Mouse (Mus musculus): ENCODE measurements around the gene Bst2. TPM values are rescaled to one million over a fixed set of nuclear protein-coding genes. Genes with fewer than 3 reads are reported as not detected.

The Bst2 gene
- polyA plus RNA-seq, 1 experiment from 2014 or later: 34.1 TPM

- H3K4me1 ChIP-seq (replicated peaks): peaks cover 37% of the 10 kb centered on the region
- no peak overlapping the region for H3K4me3 ChIP-seq (replicated peaks)
- DNase-seq (no peak), ATAC-seq (ENCODE audit: low read depth) (peak; percentile 21; the same call in 1 of the 2 replicates)
- no peak overlapping the region for H3K4me2 ChIP-seq
- 52% methylated on average over 11 of the region's 11 CpGs for WGBS (ENCODE audit: insufficient replicate concordance)
- no peak overlapping the region for H3K9ac ChIP-seq
- H3K27me3 ChIP-seq: no peaks in the 10 kb centered on the region
- peak overlapping the region; percentile 36; the same call in 1 of the 2 replicates for H3K27ac ChIP-seq
- H3K36me3 ChIP-seq: peaks cover 24% of the 10 kb centered on the region
- no peaks in the 10 kb centered on the region for H3K9me3 ChIP-seq (replicated peaks)
Measured at GRCm38 (mm10) chr8:71496481-71496880, 40.8 kb downstream of the Bst2 start.

- WGBS (ENCODE audit: insufficient replicate concordance): 79% methylated on average over 5 of the region's 5 CpGs
- Histone ChIP-seq H3K9ac (no peak overlapping the region), H3K4me1 (replicated peaks) (peaks cover 37% of the 10 kb centered on the region)
Measured at GRCm38 (mm10) chr8:71495811-71496210, 41.4 kb downstream of the Bst2 start.

GRCm38 (mm10) chr8:71495039-71495438 is 42.2 kb downstream of the Bst2 start:
- peak; percentile 27; the same call in 1 of the 2 replicates for ATAC-seq (ENCODE audit: low read depth)
- peak; percentile 59 for DNase-seq
- Histone ChIP-seq H3K9me3 (replicated peaks) (no peaks in the 10 kb centered on the region), H3K36me3 (peaks cover 38% of the 10 kb centered on the region), H3K4me1 (replicated peaks) (peaks cover 40% of the 10 kb centered on the region), H3K27ac (no peak overlapping the region), H3K4me3 (replicated peaks) (no peak overlapping the region), H3K27me3 (no peaks in the 10 kb centered on the region), H3K9ac (no peak overlapping the region), H3K4me2 (no peak overlapping the region)
- WGBS (ENCODE audit: insufficient replicate concordance): 28% methylated on average over 16 of the region's 16 CpGs

More at GRCm38 (mm10) chr8:71495811-71496210, 41.4 kb downstream of the Bst2 start:
- Histone ChIP-seq H3K36me3 (peaks cover 31% of the 10 kb centered on the region), H3K4me3 (replicated peaks) (no peak overlapping the region), H3K27ac (peak overlapping the region; percentile 36; the same call in 1 of the 2 replicates), H3K27me3 (no peaks in the 10 kb centered on the region), H3K9me3 (replicated peaks) (no peaks in the 10 kb centered on the region), H3K4me2 (no peak overlapping the region)
- no peak for ATAC-seq (ENCODE audit: low read depth)
- DNase-seq: no peak

- under 1% methylated on average over 22 of the region's 22 CpGs for WGBS (ENCODE audit: insufficient replicate concordance)
- DNase-seq: peak; percentile 85
- Histone ChIP-seq H3K27me3 (no peaks in the 10 kb centered on the region; the same call in 1 of the 2 replicates), H3K4me3 (replicated peaks) (peak overlapping the region; percentile 83), H3K9ac (peak overlapping the region; percentile 84), H3K4me2 (peak overlapping the region; percentile 99), H3K36me3 (peaks cover 35% of the 10 kb centered on the region), H3K4me1 (replicated peaks) (peaks cover 58% of the 10 kb centered on the region), H3K9me3 (replicated peaks) (no peaks in the 10 kb centered on the region), H3K27ac (peak overlapping the region; percentile 79)
- ATAC-seq (ENCODE audit: low read depth): peak; percentile 85
Measured at GRCm38 (mm10) chr8:71488454-71488853, 48.8 kb downstream of the Bst2 start.

GRCm38 (mm10) chr8:71487691-71488445 is 49.4 kb downstream of the Bst2 start, which contains the start of gene Gtpbp3:
Gtpbp3 (plus strand) TSS chr8:71488103.
- Histone ChIP-seq H3K4me3 (replicated peaks) (peak within 1 kb of the TSS; percentile 83), H3K4me2 (peak within 1 kb of the TSS; percentile 99), H3K27ac (peak within 1 kb of the TSS; percentile 79), H3K9ac (peak within 1 kb of the TSS; percentile 84), H3K9me3 (replicated peaks) (no peaks in the 10 kb centered on the region), H3K27me3 (no peaks in the 10 kb centered on the region; the same call in 1 of the 2 replicates), H3K36me3 (peaks cover 30% of the 10 kb centered on the region), H3K4me1 (replicated peaks) (peaks cover 55% of the 10 kb centered on the region)
- under 1% methylated on average over 33 of the region's 33 CpGs for WGBS (ENCODE audit: insufficient replicate concordance)
- ATAC-seq (ENCODE audit: low read depth): peak; percentile 44
- DNase-seq: peak; percentile 64

GRCm38 (mm10) chr8:71486136-71486529 is 51.1 kb downstream of the Bst2 start:
- 27% methylated on average over 7 of the region's 7 CpGs for WGBS (ENCODE audit: insufficient replicate concordance)
- H3K9ac ChIP-seq: no peak overlapping the region

GRCm38 (mm10) chr8:71485142-71486135 is 51.8 kb downstream of the Bst2 start, which contains the start of gene Ano8:
Ano8 (minus strand) TSS chr8:71485963.
- Histone ChIP-seq H3K9me3 (replicated peaks) (no peaks in the 10 kb centered on the region), H3K9ac (peak within 1 kb of the TSS; percentile 74), H3K4me2 (peak within 1 kb of the TSS; percentile 87), H3K27me3 (peaks cover 21% of the 10 kb centered on the region), H3K36me3 (peaks cover 7% of the 10 kb centered on the region), H3K4me1 (replicated peaks) (peaks cover 64% of the 10 kb centered on the region), H3K4me3 (replicated peaks) (peak within 1 kb of the TSS; percentile 65), H3K27ac (no peak within 1 kb of the TSS)
- 6% methylated on average over 57 of the region's 58 CpGs for WGBS (ENCODE audit: insufficient replicate concordance)
- DNase-seq (peak; percentile 57), ATAC-seq (ENCODE audit: low read depth) (peak; percentile 24; the same call in 1 of the 2 replicates)

More at GRCm38 (mm10) chr8:71486136-71486529, 51.1 kb downstream of the Bst2 start:
- Histone ChIP-seq H3K4me3 (replicated peaks) (peak overlapping the region; percentile 65; the same call in 1 of the 2 replicates), H3K27me3 (peaks cover 14% of the 10 kb centered on the region), H3K4me2 (peak overlapping the region; percentile 87), H3K4me1 (replicated peaks) (peaks cover 57% of the 10 kb centered on the region), H3K27ac (no peak overlapping the region), H3K9me3 (replicated peaks) (no peaks in the 10 kb centered on the region), H3K36me3 (peaks cover 14% of the 10 kb centered on the region)
- DNase-seq (no peak), ATAC-seq (ENCODE audit: low read depth) (no peak)

- Histone ChIP-seq H3K9ac (no peak overlapping the region), H3K36me3 (no peaks in the 10 kb centered on the region; the same call in 1 of the 2 replicates), H3K9me3 (replicated peaks) (no peaks in the 10 kb centered on the region), H3K4me2 (peak overlapping the region; percentile 87), H3K27ac (no peak overlapping the region), H3K4me1 (replicated peaks) (peaks cover 64% of the 10 kb centered on the region), H3K27me3 (peaks cover 23% of the 10 kb centered on the region), H3K4me3 (replicated peaks) (0 out of 2 replicates have a peak overlapping the region, but pooled peaks have one; percentile 65)
- ATAC-seq (ENCODE audit: low read depth): no peak
- no peak for DNase-seq
- WGBS (ENCODE audit: insufficient replicate concordance): 85% methylated on average over 19 of the region's 19 CpGs
Measured at GRCm38 (mm10) chr8:71484736-71485135, 52.5 kb downstream of the Bst2 start.

Other genes with a start within 250 kb of the Bst2 start
- gene Use1, start 170.6 kb downstream of the Bst2 start, polyA plus RNA-seq (2015; fragmentation: Nextera tagmentation; extraction: Ambion mirVana): 52.1 and 55.8 TPM in 2 replicates
- 4.3 and 4.4 TPM in 2 replicates for gene Ocel1, start 166.2 kb downstream of the Bst2 start, polyA plus RNA-seq (2015; fragmentation: Nextera tagmentation; extraction: Ambion mirVana)
- 18.8 and 19.2 TPM in 2 replicates for gene Nr2f6, start 155.5 kb downstream of the Bst2 start, polyA plus RNA-seq (2015; fragmentation: Nextera tagmentation; extraction: Ambion mirVana)
- 2.6 and 2.8 TPM in 2 replicates for gene Ushbp1, start 141.7 kb downstream of the Bst2 start, polyA plus RNA-seq (2015; fragmentation: Nextera tagmentation; extraction: Ambion mirVana)
- 65.1 and 74.8 TPM in 2 replicates for gene Babam1, start 140.6 kb downstream of the Bst2 start, polyA plus RNA-seq (2015; fragmentation: Nextera tagmentation; extraction: Ambion mirVana)
- gene Ankle1, start 131.4 kb downstream of the Bst2 start, polyA plus RNA-seq (2015; fragmentation: Nextera tagmentation; extraction: Ambion mirVana): 39.5 and 40.9 TPM in 2 replicates
- gene Abhd8, start 73.8 kb downstream of the Bst2 start, polyA plus RNA-seq (2015; fragmentation: Nextera tagmentation; extraction: Ambion mirVana): 12.3 and 13.2 TPM in 2 replicates
- gene Mrpl34, start 72.5 kb downstream of the Bst2 start, polyA plus RNA-seq (2015; fragmentation: Nextera tagmentation; extraction: Ambion mirVana): 154 and 157 TPM in 2 replicates
- 50.9 and 51.6 TPM in 2 replicates for gene Dda1, start 68.3 kb downstream of the Bst2 start, polyA plus RNA-seq (2015; fragmentation: Nextera tagmentation; extraction: Ambion mirVana)
- gene Ano8, start 51.5 kb downstream of the Bst2 start, polyA plus RNA-seq (2015; fragmentation: Nextera tagmentation; extraction: Ambion mirVana): 0.12 and 0.14 TPM in 2 replicates
- 6.8 and 7.3 TPM in 2 replicates for gene Gtpbp3, start 49.4 kb downstream of the Bst2 start, polyA plus RNA-seq (2015; fragmentation: Nextera tagmentation; extraction: Ambion mirVana)
- gene Plvap, start 25.7 kb downstream of the Bst2 start, polyA plus RNA-seq (2015; fragmentation: Nextera tagmentation; extraction: Ambion mirVana): 24.3 and 28.4 TPM in 2 replicates
- gene Ccdc194, start 11.7 kb downstream of the Bst2 start, polyA plus RNA-seq (2015; fragmentation: Nextera tagmentation; extraction: Ambion mirVana): 0.15 TPM in 2 replicates
- gene Mvb12a, start 5.5 kb upstream of the Bst2 start, polyA plus RNA-seq (2015; fragmentation: Nextera tagmentation; extraction: Ambion mirVana): 30.4 and 33.9 TPM in 2 replicates
- 0.53 and 0.66 TPM in 2 replicates for gene Tmem221, start 21.4 kb upstream of the Bst2 start, polyA plus RNA-seq (2015; fragmentation: Nextera tagmentation; extraction: Ambion mirVana)
- gene Nxnl1, start 29.1 kb upstream of the Bst2 start, polyA plus RNA-seq (2015; fragmentation: Nextera tagmentation; extraction: Ambion mirVana): 0.13 and 0.14 TPM in 2 replicates
- 2.3 and 2.5 TPM in 2 replicates for gene Slc27a1, start 31.4 kb upstream of the Bst2 start, polyA plus RNA-seq (2015; fragmentation: Nextera tagmentation; extraction: Ambion mirVana)
- 104 and 110 TPM in 2 replicates for gene Pgls, start 54.7 kb upstream of the Bst2 start, polyA plus RNA-seq (2015; fragmentation: Nextera tagmentation; extraction: Ambion mirVana)
- 0.28 and 0.80 TPM in 2 replicates for gene Fam129c, start 60.2 kb upstream of the Bst2 start, polyA plus RNA-seq (2015; fragmentation: Nextera tagmentation; extraction: Ambion mirVana)
- 21.4 and 21.9 TPM in 2 replicates for gene Colgalt1, start 73.5 kb upstream of the Bst2 start, polyA plus RNA-seq (2015; fragmentation: Nextera tagmentation; extraction: Ambion mirVana)
- 0.20 TPM in 2 replicates for gene Unc13a, start 134.3 kb upstream of the Bst2 start, polyA plus RNA-seq (2015; fragmentation: Nextera tagmentation; extraction: Ambion mirVana)
- gene Jak3, start 138.8 kb upstream of the Bst2 start, polyA plus RNA-seq (2015; fragmentation: Nextera tagmentation; extraction: Ambion mirVana): 5.7 and 6.1 TPM in 2 replicates
- 0.67 and 1.1 TPM in 2 replicates for gene Insl3, start 151.8 kb upstream of the Bst2 start, polyA plus RNA-seq (2015; fragmentation: Nextera tagmentation; extraction: Ambion mirVana)
- 3.5 and 3.7 TPM in 2 replicates for gene B3gnt3, start 164.3 kb upstream of the Bst2 start, polyA plus RNA-seq (2015; fragmentation: Nextera tagmentation; extraction: Ambion mirVana)
- 16.6 and 16.9 TPM in 2 replicates for gene Fcho1, start 188.3 kb upstream of the Bst2 start, polyA plus RNA-seq (2015; fragmentation: Nextera tagmentation; extraction: Ambion mirVana)